Mouse (Mus musculus) activated CD4-positive, CD25-positive, alpha-beta regulatory T cell, adult 4 months (primary cell): ENCODE results near the gene Wbp2. TPM values are rescaled to one million over a fixed set of nuclear protein-coding genes. Genes with fewer than 3 reads are reported as not detected.

Experiments used
- ATAC-seq: one replicate; pipeline ENCODE4 v1.8.0; 2017
- polyA plus RNA-seq, 2 experiments: library from polyadenylated mRNA; unstranded; fragments of 100-300 nt; shearing (Covaris generic); gene quantifications; one replicate each; pipeline ENCODE4 v1.2.1; 2017

Wbp2 gene
- polyA plus RNA-seq, 2 experiments from 2014 or later, result 85.4 to 142 TPM

GRCm38 (mm10) chr11:116061641-116062415, 25.0 kb downstream of the Wbp2 start:
- ATAC-seq, result no peak

- ATAC-seq, result no peak
Observed at GRCm38 (mm10) chr11:116060596-116060995, 26.2 kb downstream of the Wbp2 start.

GRCm38 (mm10) chr11:116059691-116060025, 27.1 kb downstream of the Wbp2 start:
- no peak for ATAC-seq

GRCm38 (mm10) chr11:116058868-116059690, 27.7 kb downstream of the Wbp2 start:
- ATAC-seq, result no peak

DNA sequence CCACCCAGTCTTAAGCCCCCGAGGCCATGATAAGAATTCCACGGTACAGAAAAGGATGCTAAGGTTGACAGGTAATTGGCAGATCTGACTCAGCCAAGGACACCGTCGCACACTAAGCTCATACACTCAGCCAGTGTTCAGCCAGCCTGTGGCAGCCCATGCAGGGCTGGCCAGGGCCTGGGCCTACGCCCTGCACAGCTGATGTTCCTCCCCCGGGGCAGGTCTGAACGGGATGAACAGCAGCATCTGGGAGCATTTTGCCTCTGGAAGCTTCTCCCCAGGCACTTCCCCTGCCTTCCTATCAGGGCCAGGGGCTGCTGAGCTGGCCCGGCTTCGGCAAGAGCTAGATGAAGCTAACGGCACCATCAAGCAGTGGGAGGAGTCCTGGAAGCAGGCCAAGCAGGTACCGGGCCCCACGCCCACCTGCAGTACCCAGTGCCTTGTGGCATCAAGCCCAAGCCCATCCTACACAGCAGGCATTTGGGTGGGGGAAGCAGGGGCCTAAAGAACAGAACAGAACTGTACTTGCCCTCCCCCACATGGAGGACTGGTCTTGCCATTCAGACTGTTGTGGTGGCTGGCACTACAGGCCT, 28.7 kb downstream of the Wbp2 start:
- no peak for ATAC-seq

DNA sequence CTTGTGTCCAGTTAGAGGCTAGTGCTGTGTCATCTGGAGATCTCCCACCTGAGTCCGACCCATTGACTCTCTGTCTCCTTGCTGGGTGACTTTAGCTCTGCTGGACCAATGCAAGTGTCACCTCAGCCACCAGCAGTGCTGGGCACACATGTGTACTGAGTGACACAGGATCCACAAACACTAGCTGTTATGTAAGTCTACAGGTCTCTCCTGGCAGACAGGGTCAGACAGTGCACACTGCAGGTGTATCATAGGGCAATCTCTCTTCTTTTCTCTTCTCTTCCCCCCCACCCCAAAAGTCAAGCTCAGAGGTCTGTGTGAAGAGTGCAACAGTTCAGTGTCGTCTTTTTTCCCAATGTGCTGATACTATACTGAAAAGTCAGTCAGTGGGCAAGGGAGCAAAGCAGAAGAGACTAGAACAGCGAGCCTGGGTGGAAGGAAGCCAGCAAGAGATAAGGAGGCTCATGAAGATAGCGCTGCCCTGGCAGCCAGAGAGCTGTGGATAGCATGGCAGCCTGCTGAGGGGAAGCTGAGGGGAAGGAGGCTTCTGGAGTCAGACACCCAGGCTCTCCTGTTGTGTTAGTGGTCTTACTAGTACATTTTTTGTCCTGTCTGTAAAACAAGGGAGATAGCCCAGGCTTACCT, 29.4 kb downstream of the Wbp2 start:
- no peak for ATAC-seq

DNA sequence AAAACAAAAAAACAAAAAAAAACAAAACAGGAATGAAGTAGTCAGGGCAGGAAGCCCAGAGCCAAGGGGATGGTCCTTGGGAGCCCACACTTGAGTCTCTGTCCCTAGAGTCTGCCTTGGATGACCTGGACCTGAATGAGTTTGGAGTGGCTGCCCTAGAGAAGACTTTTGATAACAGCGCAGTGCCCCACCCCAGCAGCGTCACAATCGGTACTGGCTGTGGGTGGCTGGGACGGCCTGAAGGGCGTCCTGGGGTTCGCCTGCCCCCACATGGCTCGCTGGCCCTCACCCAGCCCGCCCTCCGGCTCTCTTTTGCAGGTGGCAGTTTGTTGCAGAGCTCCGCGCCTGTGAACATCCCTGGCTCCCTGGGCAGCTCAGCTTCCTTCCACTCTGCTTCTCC, 30.9 kb downstream of the Wbp2 start:
- ATAC-seq, result no peak

DNA sequence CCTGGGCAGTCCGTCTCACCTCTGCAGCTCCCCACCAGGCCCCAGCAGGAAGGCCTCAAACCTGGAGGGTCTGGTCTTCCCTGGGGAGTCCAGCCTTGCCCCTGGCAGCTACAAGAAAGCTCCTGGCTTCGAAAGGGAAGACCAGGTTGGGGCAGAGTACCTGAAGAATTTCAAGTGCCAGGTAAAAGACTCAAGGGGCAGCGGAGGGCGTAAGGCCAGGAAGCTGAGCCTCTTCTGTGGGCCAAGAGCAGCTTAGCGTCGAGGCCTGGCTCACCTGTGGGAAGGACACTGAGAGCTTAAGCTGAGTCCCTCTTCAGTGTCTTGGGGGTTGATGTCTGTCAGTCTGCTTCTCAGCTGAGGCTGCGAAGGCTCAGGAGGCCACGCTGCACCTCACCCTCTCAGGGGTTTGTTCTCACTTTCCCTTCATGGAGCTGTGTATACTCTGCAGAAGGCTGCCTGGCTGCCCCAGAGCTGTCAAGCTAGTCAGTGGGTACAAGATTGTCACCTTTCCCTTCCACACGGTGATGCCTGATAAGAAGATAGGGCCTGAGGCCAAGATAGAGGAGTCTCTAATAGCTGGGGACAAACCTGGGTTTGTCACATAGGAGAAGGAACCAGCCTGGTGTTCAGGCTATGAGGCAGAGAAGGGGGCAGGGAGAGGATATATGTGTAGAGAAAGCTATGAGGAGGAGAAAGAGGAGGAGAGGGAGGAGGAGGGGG, 33.1 kb downstream of the Wbp2 start:
- ATAC-seq, result no peak

- ATAC-seq, result no peak
Observed at GRCm38 (mm10) chr11:116050196-116050595, 36.6 kb downstream of the Wbp2 start.

DNA sequence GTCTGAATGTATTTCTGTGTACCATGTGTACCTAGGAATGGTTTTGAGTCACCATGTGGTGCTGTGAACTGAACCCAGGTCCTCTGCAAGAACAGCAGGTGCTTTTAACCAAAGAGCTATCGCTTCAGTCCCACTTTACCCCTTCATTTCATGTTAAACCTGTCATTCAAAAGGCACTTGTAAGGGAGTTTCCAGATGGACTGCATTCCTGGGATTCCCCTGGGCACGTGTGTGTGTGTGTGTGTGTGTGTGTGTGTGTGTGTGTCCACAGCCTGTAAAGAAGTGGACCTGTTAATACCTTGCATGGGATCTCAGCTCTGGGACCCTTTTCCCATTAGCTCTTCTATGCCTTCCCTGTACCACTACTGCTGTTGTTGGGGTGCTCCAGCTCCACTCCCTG, 37.2 kb downstream of the Wbp2 start:
- ATAC-seq, result no peak

DNA sequence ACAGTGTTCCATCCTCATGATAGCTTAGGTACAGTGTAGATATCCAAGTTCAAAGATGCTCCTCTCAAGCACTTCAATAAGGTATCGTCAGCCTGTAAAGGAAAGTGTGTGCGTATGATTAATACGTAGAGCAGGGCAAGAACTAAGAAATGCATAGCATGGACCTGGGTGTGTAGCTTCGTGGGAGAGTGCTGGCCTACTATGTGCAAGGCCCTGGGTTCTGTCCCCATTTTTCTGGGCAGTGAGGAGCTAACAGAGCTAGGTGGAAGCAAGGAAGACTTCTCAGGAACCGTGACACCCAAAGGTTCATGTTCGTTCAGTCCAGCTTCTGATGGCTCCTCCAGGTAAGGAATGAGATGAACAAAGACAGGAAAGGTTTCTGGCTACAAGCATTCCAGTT, 41.6 kb downstream of the Wbp2 start:
- ATAC-seq, result no peak

GRCm38 (mm10) chr11:116043286-116043685, 43.5 kb downstream of the Wbp2 start:
- no peak for ATAC-seq

GRCm38 (mm10) chr11:116042372-116043138, 44.2 kb downstream of the Wbp2 start:
- ATAC-seq, result no peak

DNA sequence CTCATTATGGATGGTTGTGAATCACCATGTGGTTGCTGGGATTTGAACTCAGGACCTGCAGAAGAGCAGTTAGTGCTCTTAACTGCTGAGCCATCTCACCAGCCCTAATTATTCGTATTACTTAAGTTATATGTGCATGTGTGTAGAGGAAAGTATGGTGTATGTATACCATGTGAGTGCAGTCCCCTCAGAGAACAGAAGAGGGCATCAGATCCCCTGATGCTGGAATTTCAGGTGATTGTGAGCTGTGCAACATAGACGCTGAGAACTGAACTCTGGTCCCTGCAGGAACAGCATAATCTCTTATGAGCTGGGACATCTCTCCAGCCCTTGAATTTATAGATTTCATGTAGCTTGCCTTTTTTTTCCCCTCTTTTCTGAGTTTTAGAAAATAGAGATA, 45.0 kb downstream of the Wbp2 start:
- ATAC-seq, result no peak

GRCm38 (mm10) chr11:116040593-116040992, 46.2 kb downstream of the Wbp2 start:
- no peak for ATAC-seq

- ATAC-seq, result no peak
Observed at GRCm38 (mm10) chr11:116037826-116038225, 49.0 kb downstream of the Wbp2 start.

- no peak for ATAC-seq
Observed at GRCm38 (mm10) chr11:116036671-116037070, 50.1 kb downstream of the Wbp2 start.

- no peak for ATAC-seq
Observed at GRCm38 (mm10) chr11:116034584-116034983, 52.2 kb downstream of the Wbp2 start.

- ATAC-seq, result peak; percentile 14
Observed at GRCm38 (mm10) chr11:116030898-116031845, 55.6 kb downstream of the Wbp2 start.

DNA sequence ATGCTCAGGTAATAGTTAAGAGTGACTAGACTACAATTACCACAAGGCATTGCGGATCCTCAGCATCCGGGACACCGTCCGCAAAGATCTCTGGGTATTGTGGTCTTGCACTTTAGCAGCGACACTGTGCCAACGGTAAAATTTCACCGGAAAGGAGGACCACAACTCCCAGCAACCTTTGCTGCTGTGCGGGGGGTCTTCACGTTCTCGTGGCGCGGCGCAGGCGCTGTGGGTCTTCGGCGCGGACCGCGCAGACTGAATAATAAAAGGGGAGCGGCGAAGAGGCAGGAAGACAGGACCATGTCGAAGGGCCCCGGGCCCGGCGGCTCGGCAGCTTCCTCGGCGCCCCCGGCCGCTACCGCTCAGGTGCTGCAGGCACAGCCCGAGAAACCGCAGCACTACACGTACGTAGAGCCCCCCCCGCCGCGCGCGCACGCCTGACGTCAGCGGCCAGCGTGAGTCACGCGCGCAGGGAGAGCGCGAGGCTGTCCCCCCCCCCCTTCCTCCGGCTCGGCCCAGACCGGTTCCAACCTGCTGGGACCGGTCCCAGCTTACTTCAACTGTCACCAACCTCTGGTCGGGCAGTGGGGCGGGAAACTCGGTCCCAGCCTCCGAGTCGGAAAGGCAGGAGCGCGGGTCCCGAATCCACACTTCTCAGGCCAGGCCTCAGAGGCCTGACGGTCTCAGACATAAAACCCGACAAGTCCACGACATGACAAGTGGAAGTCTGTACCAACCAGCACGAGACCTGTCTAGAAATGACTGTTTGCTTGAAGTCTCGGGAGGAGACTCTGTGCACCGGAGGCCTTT, 56.5 kb downstream of the Wbp2 start, which contains the start of gene Unk:
Gene Unk, plus strand, starts transcription at position 235 of the 810 bp plus-strand sequence.
- ATAC-seq, result peak; percentile 81
